Mouse (Mus musculus) forebrain, postnatal 0 days (tissue): Measurements from ENCODE around the gene Sh3gl3. TPM values are rescaled to one million over a fixed set of nuclear protein-coding genes. Genes with fewer than 3 reads are reported as not detected.

Experiments
- ATAC-seq: fragments of 200-750 bp; cut with Nextera tagmentation; 2 replicates; pipeline ENCODE4 v1.8.0; 2017; ENCODE audit warnings: mild to moderate bottlenecking, moderate library complexity
- DNase-seq: peaks from one replicate; pipeline ENCODE4 v3.0.0-alpha.2; 2015
- H3K27ac ChIP-seq: fragments of 300-500 bp; sonication (generic); 2 replicates; pipeline ENCODE4 v1.5.1; 2014; ENCODE audit warnings: low read depth, mild to moderate bottlenecking, antibody characterized with exemption, low read length, moderate library complexity, mixed read lengths
- H3K27me3 ChIP-seq: fragments of 300-500 bp; sonication (generic); 2 replicates; pipeline ENCODE4 v1.6.1; 2014; ENCODE audit warnings: mild to moderate bottlenecking, low read length, mixed read lengths; ENCODE audit not compliant: insufficient read depth
- H3K36me3 ChIP-seq: fragments of 300-500 bp; sonication (generic); 2 replicates; pipeline ENCODE4 v1.6.1; 2014; ENCODE audit warnings: mild to moderate bottlenecking, moderate library complexity; ENCODE audit not compliant: insufficient read depth
- H3K4me1 ChIP-seq: fragments of 300-500 bp; sonication (generic); 2 replicates; pipeline ENCODE4 v1.6.1; 2014; ENCODE audit warnings: antibody characterized with exemption; ENCODE audit not compliant: insufficient read depth
- H3K4me2 ChIP-seq: fragments of 300-500 bp; sonication (generic); 2 replicates; pipeline ENCODE4 v1.6.1; 2014; ENCODE audit warnings: low read depth, mild to moderate bottlenecking, moderate library complexity
- H3K4me3 ChIP-seq: fragments of 300-500 bp; sonication (generic); 2 replicates; pipeline ENCODE4 v1.5.1; 2014; ENCODE audit warnings: low read depth, low read length, mixed read lengths
- H3K9ac ChIP-seq: fragments of 300-500 bp; sonication (generic); 2 replicates; pipeline ENCODE4 v1.6.1; 2014; ENCODE audit warnings: mild to moderate bottlenecking
- H3K9me3 ChIP-seq: fragments of 300-500 bp; sonication (generic); 2 replicates; pipeline ENCODE4 v1.6.1; 2016; ENCODE audit warnings: low read length
- CTCF ChIP-seq: sonication (generic); IDR thresholded peaks from 2 replicates; pipeline ENCODE4 v1.5.1; 2016; ENCODE audit warnings: antibody characterized with exemption, control low read depth, low read depth
- WGBS: fragments of 180-500 bp; shearing (Covaris S2); extraction: QIAGEN DNeasy Blood & Tissue Kit; methylation state at CpG from one replicate; pipeline ENCODE4 v1.1.7; 2014; 5-methylcytosine and 5-hydroxymethylcytosine counted together
- polyA plus RNA-seq: library from polyadenylated mRNA; unstranded; fragments of >200 nt; fragmentation: Nextera tagmentation; extraction: Ambion mirVana; gene quantifications from 2 replicates; pipeline ENCODE4 v1.2.1, GENCODE M21; 2015
- total RNA-seq: library from RNA; depleted of rRNA; stranded (reverse); fragments of >200 nt; gene quantifications from 2 replicates; pipeline ENCODE4 v1.2.3, GENCODE M21; 2014; rRNA removed

Sh3gl3 gene
- total RNA-seq (72.2 and 75.3 TPM in 2 replicates), polyA plus RNA-seq (89.4 and 101 TPM in 2 replicates)

- Histone ChIP-seq H3K27ac (peak within 1 kb of the TSS; percentile 80), H3K4me2 (peak within 1 kb of the TSS; percentile 70), H3K4me1 (peaks cover 9% of the 10 kb centered on the region), H3K9me3 (no peaks in the 10 kb centered on the region), H3K36me3 (no peaks in the 10 kb centered on the region), H3K9ac (peak within 1 kb of the TSS; percentile 83), H3K4me3 (peak within 1 kb of the TSS; percentile 83), H3K27me3 (no peaks in the 10 kb centered on the region)
- no peak for TF ChIP-seq CTCF
- DNase-seq (no peak), ATAC-seq (no peak)
- 84% methylated on average over 3 of the region's 3 CpGs for WGBS
Observed at GRCm38 (mm10) chr7:82173540-82173939, at the start of gene Sh3gl3. Gene Sh3gl3, plus strand, starts transcription at chr7:82173840.

- Histone ChIP-seq H3K27ac (no peak overlapping the region), H3K36me3 (no peaks in the 10 kb centered on the region), H3K9me3 (peaks cover 4% of the 10 kb centered on the region; the same call in 1 of the 2 replicates), H3K27me3 (no peaks in the 10 kb centered on the region), H3K4me2 (no peak overlapping the region), H3K9ac (no peak overlapping the region), H3K4me1 (no peaks in the 10 kb centered on the region), H3K4me3 (no peak overlapping the region)
- WGBS: 44% methylated on average over 1 of the region's 1 CpGs
- no peak for TF ChIP-seq CTCF
- no peak for DNase-seq
- no peak for ATAC-seq
Observed at GRCm38 (mm10) chr7:82138196-82138595, 35.4 kb upstream of the Sh3gl3 start.

DNA sequence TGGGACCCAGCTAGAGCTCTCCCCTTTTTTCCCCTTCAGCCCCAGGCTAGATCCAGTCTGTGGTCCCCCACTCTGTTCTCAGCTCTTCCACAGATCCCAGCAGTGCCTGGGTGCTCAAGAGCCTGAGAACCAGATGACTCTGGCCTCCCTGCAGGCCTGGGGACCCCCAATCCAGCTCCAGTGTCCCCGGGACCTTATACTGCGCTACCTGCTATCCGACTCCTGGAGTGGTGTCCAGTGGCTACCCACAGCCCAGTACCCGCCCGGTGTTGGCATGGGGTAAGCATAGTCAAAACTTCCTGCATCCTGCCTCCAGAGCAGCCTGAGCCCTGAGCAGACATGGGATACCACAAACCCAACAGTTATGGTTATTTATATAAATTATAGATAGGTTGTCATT, 26.5 kb upstream of the Sh3gl3 start:
- Histone ChIP-seq H3K4me1 (no peaks in the 10 kb centered on the region), H3K4me2 (no peak overlapping the region), H3K27ac (no peak overlapping the region), H3K4me3 (no peak overlapping the region), H3K9me3 (no peaks in the 10 kb centered on the region), H3K36me3 (no peaks in the 10 kb centered on the region), H3K9ac (no peak overlapping the region), H3K27me3 (no peaks in the 10 kb centered on the region)
- WGBS: 92% methylated on average over 5 of the region's 5 CpGs
- DNase-seq: no peak
- no peak for TF ChIP-seq CTCF
- no peak for ATAC-seq

DNA sequence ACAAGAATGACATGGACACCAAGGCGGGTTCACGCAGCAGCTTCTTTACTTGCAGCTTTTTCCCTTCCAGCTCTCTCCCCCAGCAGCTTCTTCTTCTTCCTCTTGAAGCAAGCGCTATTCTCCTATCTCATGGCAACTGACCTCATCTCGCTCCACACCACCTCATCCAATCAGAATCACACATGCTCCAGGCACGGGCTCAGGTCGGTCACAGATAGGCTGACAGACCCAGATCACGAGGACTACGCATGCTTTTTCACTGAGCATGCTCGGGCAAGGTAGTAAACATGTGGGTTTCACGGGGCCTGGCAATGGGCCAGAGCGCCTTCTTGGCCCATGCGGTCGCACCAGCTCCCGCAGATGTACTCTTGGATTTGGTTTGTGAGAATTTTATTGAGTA, 9.0 kb upstream of the Sh3gl3 start:
- H3K4me1 ChIP-seq: no peaks in the 10 kb centered on the region
- H3K27ac ChIP-seq: no peak overlapping the region
- TF ChIP-seq CTCF: no peak
- 92% methylated on average over 14 of the region's 14 CpGs for WGBS
- H3K9ac ChIP-seq: no peak overlapping the region
- H3K4me3 ChIP-seq: no peak overlapping the region
- no peaks in the 10 kb centered on the region for H3K36me3 ChIP-seq
- no peak overlapping the region for H3K4me2 ChIP-seq
- no peaks in the 10 kb centered on the region for H3K9me3 ChIP-seq
- ATAC-seq (no peak), DNase-seq (no peak)
- no peaks in the 10 kb centered on the region for H3K27me3 ChIP-seq

DNA sequence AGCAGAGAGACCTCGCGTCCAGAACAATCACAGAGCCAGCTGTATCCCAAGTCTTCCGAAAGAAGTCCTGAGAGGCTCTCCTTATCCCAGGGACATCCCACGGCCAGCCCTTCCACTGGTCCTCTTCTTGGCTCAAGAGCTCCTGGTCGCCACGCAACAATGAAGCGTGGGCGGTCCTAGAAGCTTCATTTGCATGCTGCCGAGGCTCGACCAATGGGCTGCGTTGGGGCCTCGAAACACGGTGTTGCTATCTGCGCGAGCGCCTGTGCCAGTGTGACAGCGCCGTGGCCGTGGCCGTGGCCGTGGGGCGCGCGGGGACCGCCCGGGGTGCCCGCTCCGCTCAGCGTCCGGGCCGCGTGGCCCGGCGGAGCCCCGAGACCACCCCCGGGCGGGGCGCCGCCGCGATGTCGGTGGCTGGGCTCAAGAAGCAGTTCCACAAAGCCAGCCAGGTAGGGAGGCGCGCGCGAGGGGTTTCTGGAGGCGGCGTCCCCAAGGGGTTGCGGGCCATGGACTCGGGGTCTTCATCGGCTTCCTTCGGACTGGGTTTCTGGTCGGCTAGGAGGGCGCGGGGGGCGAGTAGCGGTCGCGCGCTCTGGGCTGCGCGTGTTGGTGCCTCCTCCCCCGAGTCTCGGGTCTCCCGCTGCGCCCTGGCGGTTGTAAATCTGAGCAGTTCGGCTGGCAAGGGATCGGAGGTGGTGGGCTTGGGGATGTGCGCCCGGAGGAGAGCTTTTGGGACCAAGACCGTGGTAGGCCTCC, 1.1 kb downstream of the Sh3gl3 start:
- Histone ChIP-seq H3K4me2 (peak overlapping the region; percentile 70), H3K4me1 (peaks cover 9% of the 10 kb centered on the region), H3K27me3 (no peaks in the 10 kb centered on the region), H3K4me3 (peak overlapping the region; percentile 83), H3K9me3 (no peaks in the 10 kb centered on the region), H3K27ac (peak overlapping the region; percentile 80), H3K36me3 (no peaks in the 10 kb centered on the region), H3K9ac (peak overlapping the region; percentile 83)
- peak; percentile 91 for DNase-seq
- peak; percentile 35; the same call in 1 of the 2 replicates for TF ChIP-seq CTCF
- peak; percentile 98 for ATAC-seq
- under 1% methylated on average over 60 of the region's 72 CpGs for WGBS

- ATAC-seq (0 out of 2 replicates have a peak, but pooled peaks have one; percentile 2), DNase-seq (peak; percentile 35)
- H3K9me3 ChIP-seq: no peaks in the 10 kb centered on the region
- peak overlapping the region; percentile 83 for H3K4me3 ChIP-seq
- WGBS: 3% methylated on average over 16 of the region's 16 CpGs
- H3K27ac ChIP-seq: peak overlapping the region; percentile 80
- H3K27me3 ChIP-seq: no peaks in the 10 kb centered on the region
- TF ChIP-seq CTCF: no peak
- H3K36me3 ChIP-seq: no peaks in the 10 kb centered on the region
- peak overlapping the region; percentile 83 for H3K9ac ChIP-seq
- peaks cover 9% of the 10 kb centered on the region for H3K4me1 ChIP-seq
- H3K4me2 ChIP-seq: peak overlapping the region; percentile 70
Observed at GRCm38 (mm10) chr7:82175327-82175721, 1.7 kb downstream of the Sh3gl3 start.

GRCm38 (mm10) chr7:82176192-82176591, 2.6 kb downstream of the Sh3gl3 start:
- no peak for ATAC-seq
- WGBS: 53% methylated on average over 3 of the region's 3 CpGs
- no peaks in the 10 kb centered on the region for H3K27me3 ChIP-seq
- DNase-seq: peak; percentile 15
- H3K4me1 ChIP-seq: peaks cover 9% of the 10 kb centered on the region
- H3K4me3 ChIP-seq: peak overlapping the region; percentile 83
- H3K27ac ChIP-seq: no peak overlapping the region
- peak; percentile 26; the same call in 1 of the 2 replicates for TF ChIP-seq CTCF
- no peak overlapping the region for H3K9ac ChIP-seq
- H3K9me3 ChIP-seq: no peaks in the 10 kb centered on the region
- no peaks in the 10 kb centered on the region for H3K36me3 ChIP-seq
- peak overlapping the region; percentile 70 for H3K4me2 ChIP-seq
